Mouse (Mus musculus) left cerebral cortex, postnatal 10 days (tissue): ENCODE measurements at regions not wholly inside any gene's neighbourhood (a gene's known extent, or its start where the extent isn't known, plus 50 kb on each side); places are given as distances from the start of the nearest gene placed in this dataset.
"Not testable (repeated sequence)": the region's sequence is repeated elsewhere in the genome, so short reads cannot be mapped to it uniquely, and the experiment has no call there.

Experiments used
- DNase-seq, 2 experiments: peaks; one replicate each; pipeline ENCODE4 v3.0.0; 2021 to 2022; ENCODE audit warnings: low spot score in 2 of 2, mixed read lengths in 1 of 2; ENCODE audit errors: extremely low spot score in 1 of 2
- intact Hi-C: fragments of 180-260 bp; cut with DNase I; formaldehyde crosslinking; loops from one replicate; pipeline ENCODE4 v1.15.1; 2025

DNA sequence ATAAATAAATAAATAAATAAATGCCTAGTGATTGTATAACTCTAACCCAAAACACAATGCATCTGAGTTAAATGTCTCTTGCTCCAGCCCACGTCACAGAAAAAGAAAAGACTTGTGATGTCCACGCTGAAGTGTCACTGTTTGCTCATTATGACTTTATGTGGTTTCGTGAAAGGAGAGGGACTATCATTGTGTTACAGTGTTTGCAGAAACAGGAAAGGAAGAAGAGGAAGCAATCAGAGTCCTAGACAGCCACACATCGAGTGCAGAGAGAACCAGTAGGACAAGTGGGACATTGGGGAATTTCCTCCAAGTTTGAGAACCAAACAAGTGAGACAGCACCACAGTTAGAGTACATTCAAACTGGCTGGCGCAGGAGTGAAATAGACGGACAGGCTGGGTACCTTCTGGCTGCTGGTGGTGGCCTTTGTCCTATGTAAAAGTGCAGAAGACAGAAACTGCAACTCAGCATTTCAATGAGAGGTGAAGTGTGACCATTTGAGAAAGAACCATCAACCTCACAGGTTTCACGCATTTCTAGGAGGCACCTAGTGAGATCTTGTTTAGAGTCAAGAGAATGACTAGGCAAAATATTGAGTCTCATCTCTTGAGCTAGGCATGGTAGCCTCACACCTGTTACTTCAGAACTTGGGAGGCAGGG, 59.6 kb downstream of the Fasl start:
- DNase-seq = no peak
- intact Hi-C loops = no loop called here

DNA sequence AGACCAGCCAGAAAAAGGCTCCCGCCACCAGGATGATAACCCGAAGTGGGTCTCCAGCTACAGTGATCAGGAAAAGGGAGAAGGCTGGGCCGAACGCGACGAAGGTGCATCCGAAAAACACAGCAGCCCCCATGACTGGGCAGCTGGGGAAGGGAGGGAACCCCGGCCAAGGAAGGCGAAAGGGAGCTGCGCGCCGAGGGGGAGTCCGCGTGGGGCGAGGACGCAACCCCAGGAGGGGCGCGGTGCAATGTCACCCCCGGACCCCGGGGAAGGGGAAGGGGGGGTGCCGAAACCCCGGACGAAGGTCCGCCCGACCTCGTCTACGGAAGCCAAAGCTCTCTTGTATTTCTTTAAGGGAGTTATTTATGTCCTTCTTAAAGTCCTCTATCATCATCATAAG, 60.9 kb downstream of the Fasl start:
- DNase-seq, intact Hi-C loops: not testable (repeated sequence)

DNA sequence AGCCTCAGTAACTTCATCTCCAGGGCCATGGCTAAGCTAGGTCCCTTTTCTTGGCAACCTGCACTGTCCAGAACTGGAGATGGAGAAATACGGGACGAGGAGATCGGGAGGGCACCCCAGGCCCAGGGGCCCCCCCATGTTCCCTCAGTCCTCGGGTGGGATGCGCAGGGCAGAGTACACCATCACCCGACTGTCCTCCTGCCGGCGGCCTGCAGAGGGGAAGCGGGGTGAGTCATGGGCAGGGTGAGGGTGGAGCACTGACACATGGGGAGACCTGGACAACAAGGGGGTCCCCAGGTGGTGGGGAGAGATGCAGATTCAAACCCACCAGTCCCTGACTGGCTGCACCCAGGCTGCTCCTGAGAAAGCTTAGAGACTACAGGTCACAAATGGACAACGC, 62.2 kb downstream of the Fasl start:
- intact Hi-C loops, DNase-seq: not testable (repeated sequence)

DNA sequence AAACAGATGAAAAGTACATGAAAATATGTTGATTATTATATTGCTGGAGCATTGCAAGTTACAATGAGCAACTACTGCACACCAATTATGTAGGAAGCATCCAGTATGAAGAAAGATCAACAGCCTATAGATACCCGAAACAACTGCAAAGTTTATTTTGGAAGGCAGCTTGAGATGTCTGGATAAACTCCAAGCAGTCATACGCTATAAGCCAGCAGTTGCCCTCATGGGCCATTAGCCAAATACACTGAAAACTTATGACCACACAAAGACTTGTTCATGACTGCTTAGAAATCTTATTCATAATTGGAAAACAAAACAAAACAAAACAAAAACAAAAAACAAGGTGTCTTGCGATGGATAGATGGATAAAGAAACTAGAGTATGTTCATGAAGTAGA, 68.4 kb downstream of the Fasl start:
- intact Hi-C loops = no loop called here

DNA sequence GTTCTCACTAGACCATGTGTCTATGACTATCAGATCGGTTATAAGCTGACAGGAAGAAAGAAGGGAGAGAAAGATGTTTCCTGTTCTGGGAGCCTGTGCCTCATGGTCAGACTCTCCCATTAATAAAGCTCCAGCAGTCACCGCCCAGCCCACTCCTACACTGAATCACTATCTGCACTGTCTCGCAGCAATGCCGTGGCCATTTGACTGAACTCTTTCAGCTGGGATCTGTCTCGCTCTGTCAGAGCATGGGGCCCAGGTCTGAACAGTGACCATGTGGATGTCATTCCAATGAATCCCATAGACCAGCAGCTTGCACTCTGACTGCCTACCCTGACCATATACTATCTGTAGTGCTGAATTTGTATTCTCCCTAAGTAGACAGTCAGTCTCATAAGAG, 70.0 kb downstream of the Fasl start:
- intact Hi-C loops = no loop called here
- DNase-seq = no peak

More for the DNA sequence above, 68.4 kb downstream of the Fasl start:
- DNase-seq = no peak

DNA sequence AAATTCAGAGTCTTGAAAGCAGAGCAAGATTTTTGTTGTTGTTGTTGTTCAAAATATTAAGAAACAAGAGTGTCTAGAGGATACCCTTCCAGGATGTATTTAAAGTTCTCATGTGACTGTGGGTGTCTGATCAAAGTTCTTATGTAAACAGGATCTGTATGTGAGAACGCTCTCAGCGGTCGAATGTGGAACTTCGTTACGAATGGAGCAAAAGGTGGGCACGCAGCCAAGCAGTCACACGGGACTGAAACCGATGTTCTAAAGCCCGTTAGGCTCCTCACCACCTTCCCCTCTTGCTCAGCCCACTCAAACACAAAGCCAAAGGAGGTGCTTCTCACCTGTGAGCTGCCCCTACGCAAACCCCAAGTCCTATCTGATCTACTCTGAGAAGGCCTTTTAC, 75.4 kb downstream of the Fasl start:
- DNase-seq = peak; percentile 58 to 87
- intact Hi-C loops = no loop called here

DNA sequence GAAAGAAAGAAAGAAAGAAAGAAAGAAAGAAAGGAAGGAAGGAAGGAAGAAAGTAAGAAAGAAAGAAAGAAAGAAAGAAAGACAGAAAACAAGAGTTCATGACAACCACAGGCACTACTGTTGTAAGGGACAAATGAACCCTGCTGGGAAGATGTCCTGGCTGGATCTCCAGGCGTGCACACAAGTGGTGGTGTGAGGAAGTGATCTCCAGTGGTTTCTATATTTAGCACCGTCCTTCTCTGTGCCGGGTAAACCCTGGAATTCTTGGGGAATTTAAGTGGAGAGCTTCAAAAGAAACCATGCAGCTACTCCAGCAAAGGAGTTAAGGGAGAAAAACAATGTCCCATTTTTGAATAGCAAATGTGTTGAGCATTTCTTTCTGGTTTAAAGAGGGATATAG, 76.0 kb downstream of the Fasl start:
- DNase-seq = no peak
- intact Hi-C loops = no loop called here

DNA sequence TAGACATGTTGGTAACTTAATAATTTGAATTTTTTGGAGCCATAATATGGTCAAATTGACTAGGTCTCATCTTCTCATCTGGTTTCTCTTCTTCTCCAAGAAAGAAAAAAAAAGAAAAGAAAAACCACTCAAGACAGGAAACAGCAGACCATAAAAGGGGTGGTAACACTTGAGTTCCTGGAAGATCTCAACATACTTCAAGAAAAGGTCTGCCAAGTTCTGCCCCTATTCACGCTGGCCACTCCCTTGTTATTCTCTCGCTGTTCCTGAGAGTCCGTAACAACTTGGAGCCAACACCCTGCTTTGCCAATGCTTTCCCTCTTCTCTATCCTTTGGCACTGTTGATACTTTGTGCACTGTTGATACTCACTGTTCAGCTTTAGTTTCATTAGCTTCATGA, 81.2 kb downstream of the Fasl start:
- intact Hi-C loops = no loop called here
- no peak for DNase-seq

DNA sequence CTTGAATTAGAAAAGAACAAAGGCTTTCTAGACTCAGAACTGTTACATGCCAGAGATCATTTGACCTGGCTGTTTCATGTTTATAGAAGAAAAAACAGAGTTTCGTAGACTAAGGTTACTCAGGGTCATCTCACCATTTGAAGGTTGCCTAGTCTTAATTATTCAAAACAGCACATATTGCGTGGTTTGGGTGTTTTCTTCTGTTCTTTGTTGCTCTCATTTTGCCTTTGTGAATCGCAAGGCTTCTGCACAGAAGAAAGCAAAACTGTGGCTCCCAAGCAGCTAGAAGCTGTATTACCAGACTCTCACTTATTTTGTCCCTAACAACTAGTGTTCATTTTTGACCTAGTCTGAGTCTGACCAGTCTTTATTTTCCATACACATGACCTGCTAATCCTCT, 83.3 kb downstream of the Fasl start:
- intact Hi-C loops = no loop called here
- no peak for DNase-seq

DNA sequence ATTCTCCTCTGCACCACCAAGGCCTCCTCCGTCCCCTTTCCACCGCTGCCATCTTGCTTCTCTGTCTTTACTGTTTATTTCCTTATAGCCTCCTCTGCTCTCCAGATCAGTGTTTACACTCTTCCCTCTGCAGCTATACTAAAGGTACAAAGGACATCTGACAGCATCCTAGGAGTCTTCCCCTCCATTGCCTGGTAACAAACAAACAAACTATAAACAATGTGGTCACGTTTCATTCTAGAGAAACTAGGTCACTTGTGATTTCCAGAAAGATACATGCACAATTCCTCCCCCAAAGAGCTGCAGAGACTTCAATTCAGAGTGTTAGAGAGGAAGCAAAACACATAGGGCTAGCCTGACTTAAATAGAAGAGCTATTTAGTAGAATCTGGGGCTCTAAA, 83.8 kb downstream of the Fasl start:
- intact Hi-C loops = no loop called here
- no peak for DNase-seq

DNA sequence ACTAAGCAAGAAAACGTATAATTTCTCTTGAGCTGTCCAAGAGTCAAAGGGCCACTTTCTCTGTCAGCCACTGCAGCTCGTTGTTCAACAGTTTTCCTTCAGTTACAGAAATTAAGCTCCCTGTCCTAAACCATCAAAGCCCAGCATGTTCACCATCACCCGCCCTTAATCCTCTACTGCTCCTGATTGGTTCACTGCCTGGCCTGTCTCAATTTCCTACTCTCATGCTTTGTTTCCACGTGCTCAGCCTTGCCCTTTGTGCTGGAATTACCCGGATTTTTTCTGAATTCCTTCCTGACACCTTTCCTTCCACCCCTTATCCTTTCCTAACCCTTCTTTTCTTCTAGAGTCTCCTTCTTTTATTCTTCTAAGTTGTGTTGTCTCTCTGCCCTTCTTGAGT, 92.4 kb downstream of the Fasl start:
- no peak for DNase-seq
- intact Hi-C loops = no loop called here

DNA sequence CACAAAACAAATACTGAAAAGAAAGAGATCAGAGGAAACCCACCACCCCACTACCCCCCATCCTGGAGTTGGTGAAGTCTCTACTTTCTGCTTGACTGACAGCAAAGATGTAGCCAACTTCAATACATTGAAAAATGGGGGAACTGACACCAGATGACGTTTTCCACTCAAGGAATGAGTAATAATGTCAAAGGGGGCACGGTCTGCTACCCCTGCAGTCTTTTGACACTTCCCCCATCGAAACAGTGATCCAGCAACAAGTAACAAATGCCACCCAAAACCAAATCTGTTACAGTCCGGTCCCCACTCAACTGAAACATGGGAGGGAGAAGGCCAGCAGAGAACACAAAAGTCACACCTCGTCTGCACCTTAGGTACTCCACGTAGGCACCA, 94.5 kb downstream of the Fasl start:
- DNase-seq = no peak
- intact Hi-C loops = no loop called here

DNA sequence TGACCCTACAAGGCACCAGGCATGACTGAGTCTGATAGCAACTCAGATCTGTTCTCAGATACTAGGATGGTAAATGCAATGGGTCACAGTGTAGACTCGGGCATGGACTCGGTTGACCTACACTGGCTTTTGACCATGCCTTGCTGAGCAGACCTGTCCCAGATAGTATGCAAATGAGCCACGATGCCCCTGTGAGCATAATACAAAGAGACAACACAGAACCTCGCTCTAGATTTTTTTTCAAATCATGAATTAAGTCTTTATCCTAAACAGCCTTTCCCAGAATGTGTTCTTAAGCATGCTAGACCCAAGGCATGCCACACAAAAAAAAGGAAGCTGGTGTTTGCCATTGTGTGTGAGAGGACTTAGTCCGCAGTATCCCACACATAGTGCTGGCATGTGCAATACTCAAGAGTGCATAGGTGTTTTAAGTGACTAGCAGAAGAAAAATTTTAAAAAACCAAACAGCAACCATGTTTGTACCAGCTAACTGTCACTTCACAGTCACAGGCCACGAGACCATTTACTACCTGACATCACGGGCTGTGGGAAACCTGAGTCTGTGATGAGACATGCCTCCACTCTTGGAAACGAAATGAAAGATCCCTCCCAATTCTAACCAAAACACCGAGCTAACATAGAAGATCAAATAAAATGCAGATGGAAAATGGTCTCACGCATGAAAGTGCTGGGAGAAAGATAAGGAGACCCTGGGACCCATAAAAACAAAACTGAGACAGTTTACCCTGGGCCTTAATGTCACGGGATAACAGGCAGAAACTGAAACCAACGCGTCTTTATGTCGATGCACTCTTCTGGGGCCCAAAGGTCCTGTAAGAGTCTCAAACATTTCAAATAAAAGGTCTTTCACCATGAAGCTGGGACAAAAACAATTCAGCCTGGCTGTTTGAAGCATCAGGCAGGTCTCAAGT, 95.2 kb downstream of the Fasl start:
- intact Hi-C loops = no loop called here
- DNase-seq = no peak

DNA sequence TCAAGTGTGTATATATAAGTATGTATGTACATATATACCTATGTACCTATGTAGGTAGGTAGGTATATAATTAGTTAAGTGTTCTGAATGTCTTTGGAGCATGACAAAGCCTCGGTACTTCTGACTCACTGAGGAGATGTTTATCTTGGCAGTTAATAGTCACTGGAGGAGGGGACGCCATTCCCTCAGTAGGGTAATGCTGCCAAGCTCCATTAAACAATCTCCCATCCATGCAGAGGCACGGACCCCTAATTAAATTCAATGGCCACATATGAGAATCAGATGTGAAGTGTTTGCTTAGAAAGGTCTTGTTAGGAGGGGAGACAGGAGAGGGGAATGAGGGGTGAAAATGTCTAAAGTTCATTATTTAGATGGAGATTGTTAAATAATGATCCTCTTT, 99.3 kb downstream of the Fasl start:
- no peak for DNase-seq
- intact Hi-C loops = loop anchor here (2.0 kb wide), 1 partner anchor 288 kb away; no protein-coding TSS in a partner anchor

DNA sequence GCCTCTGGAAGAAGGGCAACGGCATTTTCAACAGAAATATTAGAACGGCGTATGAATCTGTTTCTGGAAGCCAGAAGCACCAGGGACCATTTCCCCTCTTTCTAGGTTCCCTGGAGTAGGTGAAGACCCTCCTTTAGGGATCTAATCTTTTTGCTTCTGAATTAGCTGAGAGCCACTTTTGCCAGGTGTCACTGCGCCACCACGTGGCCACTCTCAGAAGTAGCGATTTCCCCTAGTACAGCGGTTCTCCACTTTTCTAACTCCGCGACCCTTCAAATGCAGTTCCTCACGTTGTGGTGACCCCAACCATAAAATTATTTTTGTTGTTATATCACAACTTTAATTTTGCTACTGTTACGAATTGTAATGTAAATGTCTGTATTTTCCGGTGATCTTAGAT, 100.7 kb downstream of the Fasl start:
- DNase-seq = peak; percentile 50 to 55
- intact Hi-C loops = no loop called here

DNA sequence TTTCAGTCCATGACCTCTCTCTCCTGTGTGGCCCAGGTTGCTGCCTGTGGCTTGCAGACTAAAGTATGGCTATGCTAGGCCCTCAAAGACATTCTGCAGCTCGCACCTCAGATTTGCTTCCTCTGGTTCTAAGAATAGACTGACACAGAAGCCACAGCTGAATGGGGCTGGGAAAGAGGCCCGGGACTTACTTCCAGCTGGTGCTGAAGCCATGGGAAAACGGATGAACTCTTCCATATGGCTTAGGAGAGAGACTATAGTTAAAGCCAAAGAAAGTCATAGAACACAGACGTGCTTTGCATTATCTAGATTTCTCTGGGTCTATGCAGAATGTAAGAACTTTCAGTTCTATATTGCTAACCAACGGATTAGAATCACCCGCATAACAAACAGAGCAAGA, 107.7 kb downstream of the Fasl start:
- intact Hi-C loops = no loop called here
- DNase-seq = no peak

DNA sequence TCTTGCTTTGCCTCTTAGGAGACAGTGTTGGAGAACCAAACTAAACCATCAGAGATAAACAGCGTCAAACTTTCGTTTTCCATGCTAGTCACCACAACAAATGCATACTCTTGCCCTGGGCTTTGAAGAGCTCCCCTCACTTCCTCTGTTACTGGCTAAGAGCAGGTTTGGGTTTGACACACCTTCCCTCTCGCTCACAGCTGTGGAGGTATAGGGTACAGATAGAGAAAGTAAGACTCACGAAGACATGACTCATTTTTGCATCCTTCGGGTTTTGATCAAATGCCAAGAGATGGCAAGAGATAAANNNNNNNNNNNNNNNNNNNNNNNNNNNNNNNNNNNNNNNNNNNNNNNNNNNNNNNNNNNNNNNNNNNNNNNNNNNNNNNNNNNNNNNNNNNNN, 117.4 kb downstream of the Fasl start:
- intact Hi-C loops = no loop called here
- no peak for DNase-seq

DNA sequence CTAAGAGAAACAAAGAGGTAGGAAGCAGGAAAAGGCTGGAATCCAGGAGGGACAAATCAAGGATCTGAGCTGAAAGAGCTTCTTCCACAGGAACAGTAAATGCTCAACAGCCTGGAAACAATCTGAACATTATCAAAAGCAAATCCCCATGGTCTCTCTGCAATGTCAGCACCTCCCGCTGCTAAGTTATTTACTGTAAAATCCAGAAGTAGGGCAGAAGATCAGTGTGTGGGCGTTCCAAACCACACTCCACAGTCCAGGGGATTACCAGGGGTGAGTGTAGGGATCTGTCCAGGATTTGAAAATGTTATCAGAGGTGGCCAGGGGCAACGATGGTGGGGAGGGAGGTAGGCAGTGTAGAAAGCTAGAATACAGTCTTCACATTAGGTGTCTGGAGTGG, 124.0 kb downstream of the Fasl start:
- peak in 1 of 2 experiments; percentile 22 for DNase-seq
- intact Hi-C loops = no loop called here

DNA sequence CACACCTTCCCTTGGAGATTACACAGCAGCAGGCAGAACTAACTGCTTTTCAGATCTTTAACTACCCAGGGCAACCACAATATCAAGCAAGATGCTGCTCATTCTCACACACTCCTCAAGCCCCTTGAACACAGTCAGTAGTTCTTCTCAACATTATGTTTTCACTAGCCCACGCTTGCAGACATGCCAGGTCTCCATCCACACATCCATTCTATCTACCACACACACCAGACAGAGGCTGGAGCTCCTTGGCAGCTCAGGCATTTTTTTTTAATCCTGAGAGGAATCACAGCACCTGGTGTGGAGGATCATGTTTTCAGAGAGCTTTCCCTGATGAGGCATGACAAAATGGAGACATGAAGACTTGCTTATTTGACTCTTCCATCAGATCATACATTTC, 124.9 kb downstream of the Fasl start:
- no peak for DNase-seq
- intact Hi-C loops = no loop called here

DNA sequence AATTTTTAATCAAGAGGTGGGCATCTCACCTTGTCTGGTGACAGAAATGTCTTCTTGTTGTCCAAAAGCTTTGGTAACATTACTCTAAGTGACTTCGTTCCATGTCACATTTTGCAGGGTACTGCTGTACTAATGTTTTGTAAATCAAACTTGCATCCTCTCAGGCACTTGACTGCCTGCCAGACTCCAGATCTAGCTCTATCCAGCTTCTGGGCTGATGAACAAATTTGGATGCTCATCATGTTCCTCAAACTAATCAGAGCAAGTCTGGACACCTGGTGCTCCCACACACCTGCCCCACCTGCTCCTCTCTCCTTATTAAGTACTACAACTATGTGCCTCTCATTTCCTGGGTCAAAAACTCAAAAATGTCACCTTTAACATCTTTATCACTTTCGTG, 126.1 kb downstream of the Fasl start:
- no peak for DNase-seq
- intact Hi-C loops = no loop called here
